Mouse (Mus musculus): ENCODE data around the gene Tmem108.

DNA sequence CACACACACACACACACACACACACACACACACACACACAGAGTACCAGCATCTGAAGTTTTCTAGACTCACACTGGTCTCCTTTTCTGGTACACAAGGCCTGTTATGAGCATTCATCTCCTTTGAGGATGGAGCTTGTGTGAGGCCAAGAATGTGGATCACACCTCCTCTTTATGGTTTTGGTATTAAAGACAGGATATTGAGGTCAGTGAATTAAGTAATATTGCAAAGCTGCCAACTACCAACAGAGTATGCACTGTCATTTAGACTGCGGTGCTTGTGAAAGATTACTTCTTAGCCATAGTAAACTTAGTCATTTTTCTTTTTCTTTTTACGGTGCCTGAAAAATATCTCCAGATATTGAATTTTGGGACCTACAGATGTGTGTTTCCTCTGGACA is 139.8 kb downstream of the Tmem108 start:
- no peak for TF ChIP-seq EP300 (IDR thresholded peaks at IDR 0.05; ENCODE audit: low read depth)
- no peak for TF ChIP-seq CTCF (IDR thresholded peaks at IDR 0.05; ENCODE audit: low read depth)

Measured in liver, postnatal 0 days (tissue).